Mouse (Mus musculus) forebrain, embryonic 12.5 days (tissue): ENCODE measurements at regions not wholly inside any gene's neighbourhood (a gene's known extent, or its start where the extent isn't known, plus 50 kb on each side); places are given as distances from the start of the nearest gene placed in this dataset.

ENCODE experiments used
- ATAC-seq: fragments of 200-750 bp; cut with Nextera tagmentation; 2 replicates; pipeline ENCODE4 v1.8.0; 2017; ENCODE audit warnings: moderate TSS enrichment; ENCODE audit not compliant: low FRiP score
- H3K27ac ChIP-seq: fragments of 300-500 bp; sonication (generic); 2 replicates; pipeline ENCODE4 v1.5.1; 2016; ENCODE audit warnings: mild to moderate bottlenecking
- H3K27me3 ChIP-seq: fragments of 300-500 bp; sonication (generic); 2 replicates; pipeline ENCODE4 v1.6.1; 2016; ENCODE audit warnings: mild to moderate bottlenecking
- H3K36me3 ChIP-seq: fragments of 300-500 bp; sonication (generic); replicated peaks from 2 replicates; pipeline ENCODE4 v1.6.1; 2016; ENCODE audit warnings: mild to moderate bottlenecking
- H3K4me1 ChIP-seq: fragments of 300-500 bp; sonication (generic); 2 replicates; pipeline ENCODE4 v1.6.1; 2016
- H3K4me2 ChIP-seq: fragments of 300-500 bp; sonication (generic); 2 replicates; pipeline ENCODE4 v1.6.1; 2016; ENCODE audit warnings: mild to moderate bottlenecking, moderate library complexity
- H3K4me3 ChIP-seq: fragments of 300-500 bp; sonication (generic); replicated peaks from 2 replicates; pipeline ENCODE4 v1.5.1; 2016; ENCODE audit warnings: mild to moderate bottlenecking
- H3K9ac ChIP-seq: fragments of 300-500 bp; sonication (generic); 2 replicates; pipeline ENCODE4 v1.6.1; 2016; ENCODE audit warnings: mild to moderate bottlenecking
- H3K9me3 ChIP-seq: fragments of 300-500 bp; sonication (generic); 2 replicates; pipeline ENCODE4 v1.6.1; 2016
- WGBS: fragments of 180-500 bp; shearing (Covaris S2); methylation state at CpG from one replicate; pipeline ENCODE4 v1.1.7; 2016; 5-methylcytosine and 5-hydroxymethylcytosine counted together

DNA sequence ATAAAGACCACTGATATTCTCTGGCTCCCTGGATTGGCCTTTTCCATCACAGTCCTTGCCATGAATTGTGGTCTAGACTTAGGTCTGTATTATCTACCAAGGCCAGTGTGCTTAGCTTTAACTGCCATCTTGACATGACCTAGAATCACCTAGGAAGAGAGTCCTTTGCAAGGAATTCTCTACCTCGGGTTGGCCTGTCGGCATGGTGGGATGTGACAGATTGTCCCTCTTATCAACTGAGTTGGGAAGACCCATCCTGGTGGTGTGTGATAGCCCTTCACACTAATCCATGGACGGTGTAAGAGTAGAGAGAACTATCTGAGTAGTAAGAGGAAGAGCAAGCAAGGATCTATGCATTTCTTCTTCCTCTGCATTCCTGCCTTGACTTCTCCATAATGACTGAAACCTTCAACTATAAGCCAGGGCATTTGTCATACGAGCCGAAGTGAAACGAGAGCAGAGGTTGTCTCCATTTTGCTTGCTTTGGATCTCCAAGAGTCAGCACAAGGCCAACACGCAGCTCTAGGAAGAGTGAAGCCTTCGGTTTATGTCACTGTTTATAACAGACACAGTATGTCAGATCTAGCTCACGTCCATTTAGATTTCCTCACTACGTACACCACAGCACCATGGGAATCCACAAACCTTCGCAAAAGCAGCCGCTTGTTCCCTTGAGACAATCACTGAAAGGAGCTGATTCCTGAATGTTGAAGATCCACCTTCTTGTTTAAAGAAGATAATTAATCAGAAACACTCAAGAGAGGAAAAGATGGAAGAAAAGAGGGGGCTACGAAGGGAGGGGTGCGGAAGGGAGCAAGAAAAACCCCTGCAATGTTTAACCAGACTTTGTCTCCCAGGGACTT, 190.9 kb upstream of the Rgma start:
- Histone ChIP-seq H3K4me2 (no peak overlapping the region), H3K27ac (peak overlapping the region; percentile 89), H3K4me1 (peaks cover 40% of the 10 kb centered on the region), H3K9me3 (peaks cover 7% of the 10 kb centered on the region; the same call in 1 of the 2 replicates), H3K36me3 (no peaks in the 10 kb centered on the region), H3K9ac (no peak overlapping the region), H3K4me3 (no peak overlapping the region), H3K27me3 (no peaks in the 10 kb centered on the region)
- 76% methylated on average over 14 of the region's 14 CpGs for WGBS
- no peak; the same call in 1 of the 2 replicates for ATAC-seq

DNA sequence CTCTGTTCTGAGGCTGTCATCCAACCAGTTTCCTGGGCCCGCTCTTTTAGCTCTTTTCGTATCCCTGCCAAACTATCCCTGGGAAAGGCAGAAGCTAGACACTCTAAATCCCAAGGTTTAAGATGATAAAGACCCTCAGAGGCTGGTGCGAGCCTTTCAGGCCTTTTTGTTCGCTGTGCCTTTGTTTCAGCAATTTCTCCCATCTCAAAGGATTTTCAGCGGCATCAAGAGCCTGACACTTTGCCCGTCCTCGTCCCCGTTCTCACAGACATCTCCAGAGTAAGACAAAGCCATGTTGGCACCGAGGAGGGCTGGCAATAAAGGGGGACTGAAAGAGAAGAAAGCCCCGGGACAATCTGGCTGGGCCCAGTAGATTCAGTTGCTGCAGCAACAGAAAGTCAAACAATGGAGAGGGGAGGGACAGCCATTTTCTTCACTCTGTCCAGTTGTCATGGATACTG, 190.2 kb upstream of the Rgma start:
- Histone ChIP-seq H3K27ac (peak overlapping the region; percentile 89), H3K4me1 (peaks cover 40% of the 10 kb centered on the region), H3K4me3 (no peak overlapping the region), H3K9ac (no peak overlapping the region), H3K27me3 (no peaks in the 10 kb centered on the region), H3K4me2 (no peak overlapping the region), H3K9me3 (peaks cover 7% of the 10 kb centered on the region; the same call in 1 of the 2 replicates), H3K36me3 (no peaks in the 10 kb centered on the region)
- ATAC-seq: peak; percentile 88
- WGBS: 13% methylated on average over 10 of the region's 10 CpGs

DNA sequence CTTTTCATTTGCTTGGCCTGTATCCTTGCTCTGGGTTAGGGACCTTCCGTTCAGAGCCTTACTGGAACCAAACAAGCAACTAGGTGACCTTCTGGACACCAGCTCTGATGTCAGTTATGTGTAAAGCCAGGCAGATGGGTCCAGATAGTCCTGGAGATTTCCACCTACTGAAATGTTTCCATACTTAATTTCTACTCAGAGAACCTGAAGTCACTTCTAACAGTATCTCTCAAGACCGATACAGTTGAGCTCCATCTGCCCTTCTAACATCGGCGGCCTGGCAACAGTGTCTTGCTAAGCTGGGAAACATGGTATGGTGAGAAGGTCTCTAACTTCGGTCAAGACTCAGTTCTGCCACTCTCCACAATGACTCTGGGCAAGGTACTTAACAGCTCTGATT, 189.7 kb upstream of the Rgma start:
- peak overlapping the region; percentile 89 for H3K27ac ChIP-seq
- WGBS: 76% methylated on average over 5 of the region's 5 CpGs
- H3K4me1 ChIP-seq: peaks cover 44% of the 10 kb centered on the region
- no peak overlapping the region for H3K4me2 ChIP-seq
- ATAC-seq: no peak; the same call in 1 of the 2 replicates
- 0 out of 2 replicates have a peak, but pooled peaks cover 3% of the 10 kb centered on the region for H3K27me3 ChIP-seq
- H3K4me3 ChIP-seq: no peak overlapping the region
- H3K9me3 ChIP-seq: peaks cover 7% of the 10 kb centered on the region; the same call in 1 of the 2 replicates
- H3K36me3 ChIP-seq: no peaks in the 10 kb centered on the region
- H3K9ac ChIP-seq: no peak overlapping the region

DNA sequence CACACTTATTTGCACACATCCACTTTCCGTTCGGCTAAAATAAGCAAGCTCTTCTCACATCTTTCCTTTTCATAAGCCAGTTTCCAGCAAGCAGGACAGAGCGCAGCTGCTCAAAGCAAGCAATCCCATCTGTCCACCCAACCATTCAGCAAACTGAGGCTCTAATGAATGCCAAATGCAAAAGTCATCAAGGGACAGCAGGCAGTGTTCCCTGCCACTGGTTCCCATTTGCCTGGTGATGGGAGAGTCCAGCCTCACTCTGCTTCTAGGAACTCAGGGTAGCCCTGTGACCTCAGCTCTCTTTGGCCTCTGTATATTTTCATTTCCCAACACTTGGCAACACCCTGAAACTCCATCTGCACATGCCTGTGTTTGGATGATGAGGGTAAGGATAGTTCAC, 188.8 kb upstream of the Rgma start:
- Histone ChIP-seq H3K4me3 (no peak overlapping the region), H3K4me1 (peaks cover 53% of the 10 kb centered on the region), H3K9ac (no peak overlapping the region), H3K9me3 (peaks cover 7% of the 10 kb centered on the region; the same call in 1 of the 2 replicates), H3K4me2 (no peak overlapping the region), H3K36me3 (no peaks in the 10 kb centered on the region), H3K27ac (no peak overlapping the region), H3K27me3 (0 out of 2 replicates have a peak, but pooled peaks cover 7% of the 10 kb centered on the region)
- no peak for ATAC-seq
- WGBS: 90% methylated on average over 3 of the region's 3 CpGs

DNA sequence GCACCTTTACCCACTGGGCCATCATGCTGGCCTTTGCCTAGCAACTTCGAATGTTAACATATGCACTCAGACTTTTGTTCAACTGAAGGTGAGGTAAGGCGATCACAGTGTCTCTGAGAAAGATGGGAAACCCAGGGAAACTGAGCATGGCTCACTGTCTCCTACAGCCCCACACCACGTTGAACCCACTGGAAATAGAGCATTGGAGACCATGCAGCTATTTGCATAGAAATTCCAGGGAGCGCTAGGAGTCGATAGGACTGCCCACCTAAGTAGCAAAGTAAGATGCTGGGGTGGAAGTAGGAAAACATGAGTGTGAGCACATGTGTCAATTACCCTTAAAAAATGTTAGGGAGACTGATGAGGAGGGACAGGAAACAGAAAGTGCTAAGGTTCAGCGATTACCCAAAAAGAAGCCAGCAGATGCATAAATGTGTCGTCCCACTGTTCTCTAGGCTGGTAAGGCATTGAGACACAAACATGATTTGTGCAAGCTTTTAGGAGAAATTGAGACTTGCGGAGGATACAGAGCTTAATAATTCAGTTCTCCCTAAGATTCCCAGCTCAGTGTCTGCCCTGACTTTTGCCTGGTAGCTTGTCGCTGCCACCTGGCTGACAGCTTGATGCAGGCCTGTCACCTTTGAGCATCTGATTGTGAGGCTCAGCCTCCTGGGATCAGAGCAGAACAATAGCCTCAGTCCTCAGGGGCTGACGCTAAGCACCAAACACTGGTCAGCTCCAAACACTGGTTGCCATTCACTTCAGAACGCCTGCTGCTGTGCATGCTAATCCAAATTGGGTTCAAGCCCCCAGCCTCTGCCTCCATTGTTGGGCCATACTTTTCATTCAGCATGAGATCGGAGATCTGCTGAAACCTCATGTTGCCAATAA, 183.7 kb upstream of the Rgma start:
- Histone ChIP-seq H3K27me3 (0 out of 2 replicates have a peak, but pooled peaks cover 7% of the 10 kb centered on the region), H3K4me2 (no peak overlapping the region), H3K27ac (peak overlapping the region; percentile 83), H3K4me1 (peaks cover 52% of the 10 kb centered on the region), H3K9me3 (no peaks in the 10 kb centered on the region), H3K9ac (no peak overlapping the region), H3K36me3 (no peaks in the 10 kb centered on the region), H3K4me3 (no peak overlapping the region)
- 18% methylated on average over 12 of the region's 12 CpGs for WGBS
- peak; percentile 91 for ATAC-seq

DNA sequence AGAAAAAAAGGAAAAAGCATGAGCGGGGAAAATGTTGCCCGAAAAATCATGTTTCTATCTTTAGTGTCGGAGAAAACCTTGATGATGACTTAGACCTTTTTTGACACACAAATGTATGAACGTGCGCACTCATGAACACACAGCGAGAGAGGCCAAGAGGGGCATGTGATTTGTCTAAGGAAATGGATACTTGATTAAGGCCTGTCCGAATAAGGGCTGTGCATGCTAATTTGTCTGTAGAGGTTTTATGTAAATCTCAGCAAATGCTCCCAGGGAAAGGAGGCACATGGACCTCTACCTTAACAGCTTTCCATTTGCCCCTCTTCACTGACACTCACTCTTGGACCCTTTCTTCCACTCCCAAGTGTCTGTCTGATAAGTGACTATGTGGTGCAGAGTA, 182.5 kb upstream of the Rgma start:
- Histone ChIP-seq H3K27me3 (0 out of 2 replicates have a peak, but pooled peaks cover 7% of the 10 kb centered on the region), H3K36me3 (no peaks in the 10 kb centered on the region), H3K9ac (no peak overlapping the region), H3K27ac (peak overlapping the region; percentile 83; the same call in 1 of the 2 replicates), H3K9me3 (no peaks in the 10 kb centered on the region), H3K4me2 (no peak overlapping the region), H3K4me1 (peaks cover 60% of the 10 kb centered on the region), H3K4me3 (no peak overlapping the region)
- no peak for ATAC-seq
- whole genome bisulfite sequencing: 55% methylated on average over 7 of the region's 7 CpGs

DNA sequence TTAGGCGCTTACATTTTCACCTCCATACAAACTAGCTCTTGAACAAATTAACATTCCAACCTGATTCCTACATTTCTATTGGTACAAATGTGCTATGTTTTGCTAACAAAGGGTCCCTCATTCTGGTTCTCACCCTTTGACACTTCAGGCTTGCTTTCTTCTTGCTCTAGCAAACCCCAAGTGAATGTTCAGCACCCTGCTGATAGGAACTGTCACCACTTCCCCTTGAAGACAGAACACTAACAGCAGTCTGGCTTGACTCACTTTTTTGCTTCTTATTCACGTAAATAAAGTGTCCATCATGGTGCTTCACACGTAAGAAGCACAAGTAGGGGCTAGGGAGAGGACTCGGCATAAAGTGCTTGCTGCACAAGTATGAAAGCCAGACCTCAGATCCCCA, 180.0 kb upstream of the Rgma start:
- peaks cover 55% of the 10 kb centered on the region for H3K4me1 ChIP-seq

DNA sequence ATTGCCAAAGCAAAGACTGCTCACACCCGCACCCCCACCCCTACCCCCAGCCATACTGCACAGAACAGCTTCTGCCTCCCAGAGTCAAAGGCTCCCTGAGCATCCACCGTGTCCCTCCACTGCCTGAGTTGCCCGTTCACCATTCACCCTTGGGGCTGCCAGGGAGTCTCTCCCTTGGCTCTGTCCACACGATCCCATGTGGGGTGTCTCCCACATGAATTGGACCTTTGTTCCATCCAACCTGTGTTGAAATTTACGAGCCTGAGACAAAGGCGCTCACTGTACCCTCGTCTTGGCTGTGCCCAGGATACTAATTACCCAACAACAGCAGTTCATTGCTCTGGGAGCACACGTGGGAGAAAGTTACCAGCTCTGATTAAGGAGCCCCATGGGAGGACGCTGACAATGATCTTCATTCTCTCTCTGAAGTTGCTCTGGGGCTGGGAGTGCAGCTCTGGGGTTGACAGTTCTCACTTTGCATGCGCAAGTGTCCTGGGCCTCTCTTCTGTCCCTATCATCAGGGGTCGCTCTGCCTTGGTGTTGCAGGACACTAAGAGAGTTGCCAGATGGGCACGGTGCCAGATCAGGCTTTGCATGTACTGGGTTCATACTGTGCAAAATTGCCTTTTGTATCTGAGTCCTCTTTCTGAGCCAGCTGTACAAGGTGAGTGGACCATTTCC, 178.3 kb upstream of the Rgma start:
- 36% methylated on average over 12 of the region's 12 CpGs for WGBS
- Histone ChIP-seq H3K27me3 (no peaks in the 10 kb centered on the region), H3K4me1 (peaks cover 46% of the 10 kb centered on the region), H3K27ac (peak overlapping the region; percentile 75), H3K36me3 (no peaks in the 10 kb centered on the region), H3K9me3 (0 out of 2 replicates have a peak, but pooled peaks cover 4% of the 10 kb centered on the region), H3K9ac (no peak overlapping the region), H3K4me3 (no peak overlapping the region), H3K4me2 (no peak overlapping the region; the same call in 1 of the 2 replicates)
- peak; percentile 81 for ATAC-seq

More for the DNA sequence above, 180.0 kb upstream of the Rgma start:
- H3K27ac ChIP-seq: 0 out of 2 replicates have a peak overlapping the region, but pooled peaks have one; percentile 50
- H3K36me3 ChIP-seq: no peaks in the 10 kb centered on the region
- H3K4me2 ChIP-seq: no peak overlapping the region
- whole genome bisulfite sequencing: 48% methylated on average over 4 of the region's 4 CpGs
- ATAC-seq: no peak
- H3K4me3 ChIP-seq: no peak overlapping the region
- H3K27me3 ChIP-seq: 0 out of 2 replicates have a peak, but pooled peaks cover 7% of the 10 kb centered on the region
- 0 out of 2 replicates have a peak, but pooled peaks cover 4% of the 10 kb centered on the region for H3K9me3 ChIP-seq
- no peak overlapping the region for H3K9ac ChIP-seq

DNA sequence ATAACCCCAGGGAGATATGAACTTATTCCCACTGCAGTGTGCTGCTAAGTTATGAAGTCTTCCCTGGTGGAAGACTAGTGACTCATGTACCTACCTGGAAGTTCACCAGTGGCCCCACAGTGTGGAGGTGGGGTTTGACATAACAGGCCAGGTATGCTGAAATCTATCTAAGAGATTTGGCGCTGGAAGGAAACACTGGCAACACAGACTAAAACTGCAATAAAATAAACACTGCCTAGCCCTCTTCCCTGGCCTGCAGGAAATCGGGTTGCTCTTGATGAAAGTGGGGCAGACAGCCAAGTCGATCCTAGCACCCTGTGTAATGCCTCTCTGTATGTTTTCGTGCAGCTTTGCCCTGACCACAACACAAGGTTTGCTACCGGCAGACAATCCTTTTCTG, 177.2 kb upstream of the Rgma start:
- peaks cover 36% of the 10 kb centered on the region for H3K4me1 ChIP-seq
- 0 out of 2 replicates have a peak, but pooled peaks cover 4% of the 10 kb centered on the region for H3K9me3 ChIP-seq
- no peak for ATAC-seq
- no peak overlapping the region for H3K9ac ChIP-seq
- no peak overlapping the region for H3K4me2 ChIP-seq
- 92% methylated on average over 5 of the region's 5 CpGs for WGBS
- H3K4me3 ChIP-seq: no peak overlapping the region
- no peaks in the 10 kb centered on the region for H3K27me3 ChIP-seq
- no peak overlapping the region for H3K27ac ChIP-seq
- no peaks in the 10 kb centered on the region for H3K36me3 ChIP-seq

DNA sequence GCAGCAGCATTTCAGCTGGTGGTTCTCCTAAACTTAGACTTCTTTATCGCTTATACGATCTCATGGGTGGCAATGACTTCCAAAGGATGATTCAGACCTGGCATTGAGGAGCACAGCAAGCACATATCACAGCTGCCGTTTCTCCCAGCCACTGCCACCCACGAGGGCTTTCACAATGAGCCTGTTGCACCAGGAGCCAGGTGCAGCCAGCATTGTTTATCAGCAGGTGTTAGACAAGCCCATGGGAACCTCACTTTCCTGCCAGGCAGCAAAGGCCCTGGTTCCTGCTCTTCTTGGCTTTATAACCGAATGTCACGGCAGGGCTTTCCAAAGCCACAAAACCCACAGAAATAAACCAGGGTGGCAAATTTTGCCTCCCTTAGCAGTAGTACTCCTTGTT, 175.3 kb upstream of the Rgma start:
- Histone ChIP-seq H3K36me3 (no peaks in the 10 kb centered on the region), H3K27ac (no peak overlapping the region), H3K4me1 (peaks cover 35% of the 10 kb centered on the region), H3K9me3 (0 out of 2 replicates have a peak, but pooled peaks cover 4% of the 10 kb centered on the region), H3K4me2 (no peak overlapping the region), H3K9ac (no peak overlapping the region), H3K27me3 (no peaks in the 10 kb centered on the region), H3K4me3 (no peak overlapping the region)
- ATAC-seq: no peak
- 86% methylated on average over 6 of the region's 6 CpGs for WGBS

DNA sequence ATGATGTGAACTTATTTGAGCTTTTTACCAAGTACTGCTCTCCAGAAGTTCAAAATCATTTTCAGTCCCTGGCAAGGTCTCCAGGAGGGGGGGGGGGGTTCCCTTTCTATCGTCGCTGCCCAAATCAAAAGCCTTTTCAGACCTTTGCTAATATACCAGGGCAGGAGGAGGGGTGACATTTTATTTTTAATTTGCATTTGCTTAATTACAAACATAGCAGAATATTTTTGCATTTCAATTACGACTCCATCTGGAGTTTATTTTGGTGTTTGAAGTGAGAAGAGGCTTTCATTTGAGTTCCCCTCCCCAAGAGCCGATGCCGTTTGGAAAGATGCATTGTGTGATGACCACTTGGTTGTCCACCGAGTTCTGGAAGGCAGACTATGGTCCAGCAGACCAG, 174.0 kb upstream of the Rgma start:
- no peaks in the 10 kb centered on the region for H3K27me3 ChIP-seq
- no peak overlapping the region; the same call in 1 of the 2 replicates for H3K9ac ChIP-seq
- H3K4me2 ChIP-seq: no peak overlapping the region
- no peaks in the 10 kb centered on the region for H3K36me3 ChIP-seq
- H3K27ac ChIP-seq: peak overlapping the region; percentile 37; the same call in 1 of the 2 replicates
- peaks cover 26% of the 10 kb centered on the region for H3K4me1 ChIP-seq
- H3K4me3 ChIP-seq: no peak overlapping the region
- ATAC-seq: no peak
- H3K9me3 ChIP-seq: 0 out of 2 replicates have a peak, but pooled peaks cover 4% of the 10 kb centered on the region
- 28% methylated on average over 6 of the region's 6 CpGs for WGBS
